Mouse (Mus musculus) liver, postnatal 0 days (tissue): ENCODE data around the gene Pkd1l2.

ENCODE experiments used
- CTCF ChIP-seq: sonication (generic); IDR thresholded peaks from 2 replicates; pipeline ENCODE4 v1.5.1; 2016; ENCODE audit warnings: antibody characterized with exemption, low read depth
- EP300 ChIP-seq: IDR thresholded peaks from 2 replicates; pipeline ENCODE4 v1.6.1; 2016; ENCODE audit warnings: antibody characterized with exemption, low read depth, mild to moderate bottlenecking

DNA sequence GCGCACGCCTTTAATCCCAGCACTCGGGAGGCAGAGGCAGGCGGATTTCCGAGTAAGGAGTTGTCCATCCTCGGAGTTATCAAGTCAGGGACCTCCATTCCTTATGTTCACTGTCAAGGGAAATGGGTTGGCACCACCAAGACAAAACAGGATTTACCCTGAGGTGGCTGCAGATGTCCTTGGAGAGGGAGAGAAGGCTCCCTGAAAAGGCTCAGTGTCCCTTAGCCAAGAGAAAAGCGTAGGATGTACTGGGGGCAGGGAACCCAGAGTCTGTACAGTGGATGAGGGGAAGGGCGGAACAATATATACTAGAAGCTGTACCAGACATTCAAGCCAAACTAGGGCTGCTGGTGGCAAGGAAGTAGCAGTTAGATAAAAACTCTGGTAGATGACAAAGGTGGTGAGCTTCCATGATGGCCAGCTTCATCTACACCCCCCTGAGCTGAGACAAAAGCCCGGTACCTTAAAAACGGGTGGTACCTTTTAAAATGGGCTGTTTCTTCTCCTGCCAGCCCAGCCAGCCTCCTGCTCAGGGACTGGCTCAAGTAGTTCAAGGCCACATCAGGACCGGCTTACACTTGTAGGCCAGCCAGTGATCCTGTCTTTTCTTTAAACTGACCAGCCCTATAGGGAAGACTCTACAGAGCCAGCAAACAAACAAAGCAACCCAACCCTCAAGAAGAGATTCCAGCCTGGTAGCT, 88.1 kb downstream of the Pkd1l2 start:
- TF ChIP-seq EP300 = no peak
- no peak for TF ChIP-seq CTCF
